Mouse (Mus musculus) lung, postnatal 4 days (tissue): ENCODE measurements around the gene Aplnr.

Source experiments
- DNase-seq, 2 experiments: peaks; one replicate each; pipeline ENCODE4 v3.0.0; 2021

The Aplnr gene

GRCm38 (mm10) chr2:85136089-85136488 is at the start of gene Aplnr:
Gene Aplnr, plus strand, starts transcription at chr2:85136225.
- peak; percentile 59 to 64 for DNase-seq

GRCm38 (mm10) chr2:85088716-85089646 is 47.0 kb upstream of the Aplnr start:
- DNase-seq: peak; percentile 82 to 83

- no peak for DNase-seq
Measured at GRCm38 (mm10) chr2:85091325-85091724, 44.7 kb upstream of the Aplnr start.

- peak in 1 of 2 experiments; percentile 24 for DNase-seq
Measured at GRCm38 (mm10) chr2:85093376-85093775, 42.6 kb upstream of the Aplnr start.

- DNase-seq: peak; percentile 3 to 34
Measured at GRCm38 (mm10) chr2:85095906-85096305, 40.1 kb upstream of the Aplnr start.

- peak in 1 of 2 experiments; percentile 6 for DNase-seq
Measured at GRCm38 (mm10) chr2:85098014-85098413, 38.0 kb upstream of the Aplnr start.

- peak; percentile 93 to 95 for DNase-seq
Measured at GRCm38 (mm10) chr2:85098824-85099511, 37.1 kb upstream of the Aplnr start.

GRCm38 (mm10) chr2:85103201-85103600 is 32.8 kb upstream of the Aplnr start:
- peak in 1 of 2 experiments; percentile 3 for DNase-seq

GRCm38 (mm10) chr2:85105426-85106013 is 30.5 kb upstream of the Aplnr start:
- peak; percentile 54 to 73 for DNase-seq

- DNase-seq: peak in 1 of 2 experiments; percentile 7
Measured at GRCm38 (mm10) chr2:85106068-85106790, 29.8 kb upstream of the Aplnr start.

- DNase-seq: peak; percentile 18 to 40
Measured at GRCm38 (mm10) chr2:85106941-85107340, 29.1 kb upstream of the Aplnr start.

- DNase-seq: peak in 1 of 2 experiments; percentile 3
Measured at GRCm38 (mm10) chr2:85110288-85110875, 25.6 kb upstream of the Aplnr start.

GRCm38 (mm10) chr2:85123187-85123868 is 12.7 kb upstream of the Aplnr start:
- DNase-seq: peak in 1 of 2 experiments; percentile 56

GRCm38 (mm10) chr2:85123869-85124535 is 12.0 kb upstream of the Aplnr start:
- DNase-seq: peak; percentile 72 to 80

- peak; percentile 63 to 86 for DNase-seq
Measured at GRCm38 (mm10) chr2:85129496-85129971, 6.5 kb upstream of the Aplnr start.

GRCm38 (mm10) chr2:85131226-85131625 is 4.8 kb upstream of the Aplnr start:
- DNase-seq: no peak

GRCm38 (mm10) chr2:85131724-85132123 is 4.3 kb upstream of the Aplnr start:
- peak; percentile 35 to 76 for DNase-seq

- no peak for DNase-seq
Measured at GRCm38 (mm10) chr2:85132204-85132603, 3.8 kb upstream of the Aplnr start.

GRCm38 (mm10) chr2:85135099-85135498 is 926 bp upstream of the Aplnr start:
- DNase-seq: no peak

GRCm38 (mm10) chr2:85136831-85137520 is 951 bp downstream of the Aplnr start:
- DNase-seq: no peak
